Mouse (Mus musculus): Measurements from ENCODE around the gene Lims1. TPM values are rescaled to one million over a fixed set of nuclear protein-coding genes. Genes with fewer than 3 reads are reported as not detected.

Gene Lims1
- polyA plus RNA-seq, 1 experiment from 2014 or later: 163 TPM

- no peaks in the 10 kb centered on the region for H3K27me3 ChIP-seq (ENCODE audit: control insufficient read depth, insufficient read depth, low read length)
- H3K4me1 ChIP-seq (ENCODE audit: control insufficient read depth, insufficient read depth, low read length): no peaks in the 10 kb centered on the region
- H3K9ac ChIP-seq (ENCODE audit: low read length): no peak overlapping the region
- no peak overlapping the region for H3K27ac ChIP-seq (ENCODE audit: low read length)
- no peak for ATAC-seq (replicated peaks; ENCODE audit: extremely low read depth, insufficient read depth, low FRiP score)
- H3K4me3 ChIP-seq (ENCODE audit: low read length): no peak overlapping the region
- no peaks in the 10 kb centered on the region for H3K9me3 ChIP-seq (replicated peaks; ENCODE audit: control insufficient read depth, low read length)
- H3K4me2 ChIP-seq (ENCODE audit: low read depth, low read length): no peak overlapping the region
- peaks cover 86% of the 10 kb centered on the region for H3K36me3 ChIP-seq (ENCODE audit: control insufficient read depth, insufficient read depth)
These were observed 89.6 kb downstream of the Lims1 start for GRCm38 (mm10) chr10:58412852-58413251.

- Histone ChIP-seq H3K27ac (ENCODE audit: low read length) (no peak overlapping the region), H3K4me3 (ENCODE audit: low read length) (no peak overlapping the region), H3K4me1 (ENCODE audit: control insufficient read depth, insufficient read depth, low read length) (no peaks in the 10 kb centered on the region), H3K27me3 (ENCODE audit: control insufficient read depth, insufficient read depth, low read length) (no peaks in the 10 kb centered on the region), H3K36me3 (ENCODE audit: control insufficient read depth, insufficient read depth) (peaks cover 62% of the 10 kb centered on the region), H3K9ac (ENCODE audit: low read length) (no peak overlapping the region), H3K4me2 (ENCODE audit: low read depth, low read length) (no peak overlapping the region), H3K9me3 (replicated peaks; ENCODE audit: control insufficient read depth, low read length) (no peaks in the 10 kb centered on the region)
- 67% methylated on average over 3 of the region's 3 CpGs for WGBS
- ATAC-seq (replicated peaks; ENCODE audit: extremely low read depth, insufficient read depth, low FRiP score): 0 out of 2 replicates have a peak, but pooled peaks have one; percentile 37
These were observed 93.4 kb downstream of the Lims1 start for GRCm38 (mm10) chr10:58416702-58417101.

- Histone ChIP-seq H3K4me3 (ENCODE audit: low read length) (no peak overlapping the region), H3K27ac (ENCODE audit: low read length) (peak overlapping the region; percentile 10; the same call in 1 of the 2 replicates), H3K9me3 (replicated peaks; ENCODE audit: control insufficient read depth, low read length) (no peaks in the 10 kb centered on the region), H3K27me3 (ENCODE audit: control insufficient read depth, insufficient read depth, low read length) (no peaks in the 10 kb centered on the region), H3K9ac (ENCODE audit: low read length) (no peak overlapping the region), H3K4me2 (ENCODE audit: low read depth, low read length) (no peak overlapping the region), H3K36me3 (ENCODE audit: control insufficient read depth, insufficient read depth) (peaks cover 56% of the 10 kb centered on the region), H3K4me1 (ENCODE audit: control insufficient read depth, insufficient read depth, low read length) (no peaks in the 10 kb centered on the region)
- 84% methylated on average over 10 of the region's 10 CpGs for WGBS
- no peak for ATAC-seq (replicated peaks; ENCODE audit: extremely low read depth, insufficient read depth, low FRiP score)
These were observed 95.2 kb downstream of the Lims1 start for GRCm38 (mm10) chr10:58418290-58418971.

- H3K4me1 ChIP-seq (ENCODE audit: control insufficient read depth, insufficient read depth, low read length): no peaks in the 10 kb centered on the region
- H3K4me3 ChIP-seq (ENCODE audit: low read length): no peak overlapping the region
- no peak overlapping the region for H3K9ac ChIP-seq (ENCODE audit: low read length)
- no peak overlapping the region for H3K4me2 ChIP-seq (ENCODE audit: low read depth, low read length)
- no peaks in the 10 kb centered on the region for H3K9me3 ChIP-seq (replicated peaks; ENCODE audit: control insufficient read depth, low read length)
- H3K27ac ChIP-seq (ENCODE audit: low read length): no peak overlapping the region
- H3K27me3 ChIP-seq (ENCODE audit: control insufficient read depth, insufficient read depth, low read length): no peaks in the 10 kb centered on the region
- H3K36me3 ChIP-seq (ENCODE audit: control insufficient read depth, insufficient read depth): peaks cover 18% of the 10 kb centered on the region
- 95% methylated on average over 2 of the region's 2 CpGs for WGBS
- ATAC-seq (replicated peaks; ENCODE audit: extremely low read depth, insufficient read depth, low FRiP score): no peak
These were observed 104.7 kb downstream of the Lims1 start for GRCm38 (mm10) chr10:58427930-58428329.

GRCm38 (mm10) chr10:58445850-58446249, 122.6 kb downstream of the Lims1 start:
- WGBS: 12% methylated on average over 9 of the region's 9 CpGs
- peak overlapping the region; percentile 97 for H3K27ac ChIP-seq (ENCODE audit: low read length)
- no peaks in the 10 kb centered on the region for H3K27me3 ChIP-seq (ENCODE audit: control insufficient read depth, insufficient read depth, low read length)
- H3K4me2 ChIP-seq (ENCODE audit: low read depth, low read length): peak overlapping the region; percentile 69
- peak overlapping the region; percentile 98 for H3K4me3 ChIP-seq (ENCODE audit: low read length)
- no peaks in the 10 kb centered on the region for H3K36me3 ChIP-seq (ENCODE audit: control insufficient read depth, insufficient read depth)
- H3K4me1 ChIP-seq (ENCODE audit: control insufficient read depth, insufficient read depth, low read length): peaks cover 8% of the 10 kb centered on the region
- ATAC-seq (replicated peaks; ENCODE audit: extremely low read depth, insufficient read depth, low FRiP score): no peak; the same call in 1 of the 2 replicates
- no peaks in the 10 kb centered on the region for H3K9me3 ChIP-seq (replicated peaks; ENCODE audit: control insufficient read depth, low read length)
- H3K9ac ChIP-seq (ENCODE audit: low read length): peak overlapping the region; percentile 99

- H3K4me1 ChIP-seq (ENCODE audit: control insufficient read depth, insufficient read depth, low read length): peaks cover 8% of the 10 kb centered on the region
- no peaks in the 10 kb centered on the region for H3K36me3 ChIP-seq (ENCODE audit: control insufficient read depth, insufficient read depth)
- ATAC-seq (replicated peaks; ENCODE audit: extremely low read depth, insufficient read depth, low FRiP score): peak; percentile 97
- H3K27ac ChIP-seq (ENCODE audit: low read length): peak within 1 kb of the TSS; percentile 97
- peak within 1 kb of the TSS; percentile 98 for H3K4me3 ChIP-seq (ENCODE audit: low read length)
- peak within 1 kb of the TSS; percentile 99 for H3K9ac ChIP-seq (ENCODE audit: low read length)
- no peaks in the 10 kb centered on the region for H3K9me3 ChIP-seq (replicated peaks; ENCODE audit: control insufficient read depth, low read length)
- under 1% methylated on average over 85 of the region's 91 CpGs for WGBS
- H3K4me2 ChIP-seq (ENCODE audit: low read depth, low read length): peak within 1 kb of the TSS; percentile 73
- no peaks in the 10 kb centered on the region for H3K27me3 ChIP-seq (ENCODE audit: control insufficient read depth, insufficient read depth, low read length)
These were observed 123.4 kb downstream of the Lims1 start, which contains the start of gene Ranbp2 for GRCm38 (mm10) chr10:58446384-58447279. Ranbp2 (plus strand) TSS chr10:58446920.

GRCm38 (mm10) chr10:58447280-58447781, 124.1 kb downstream of the Lims1 start:
- ATAC-seq (replicated peaks; ENCODE audit: extremely low read depth, insufficient read depth, low FRiP score): peak; percentile 53
- Histone ChIP-seq H3K9me3 (replicated peaks; ENCODE audit: control insufficient read depth, low read length) (no peaks in the 10 kb centered on the region), H3K4me3 (ENCODE audit: low read length) (peak overlapping the region; percentile 98), H3K4me1 (ENCODE audit: control insufficient read depth, insufficient read depth, low read length) (peaks cover 8% of the 10 kb centered on the region), H3K27me3 (ENCODE audit: control insufficient read depth, insufficient read depth, low read length) (no peaks in the 10 kb centered on the region), H3K9ac (ENCODE audit: low read length) (peak overlapping the region; percentile 99), H3K27ac (ENCODE audit: low read length) (peak overlapping the region; percentile 97), H3K36me3 (ENCODE audit: control insufficient read depth, insufficient read depth) (peaks cover 2% of the 10 kb centered on the region; the same call in 1 of the 2 replicates), H3K4me2 (ENCODE audit: low read depth, low read length) (peak overlapping the region; percentile 73)
- WGBS: under 1% methylated on average over 31 of the region's 32 CpGs

GRCm38 (mm10) chr10:58451575-58451974, 128.3 kb downstream of the Lims1 start:
- Histone ChIP-seq H3K27ac (ENCODE audit: low read length) (no peak overlapping the region), H3K27me3 (ENCODE audit: control insufficient read depth, insufficient read depth, low read length) (no peaks in the 10 kb centered on the region), H3K4me3 (ENCODE audit: low read length) (no peak overlapping the region), H3K36me3 (ENCODE audit: control insufficient read depth, insufficient read depth) (peaks cover 24% of the 10 kb centered on the region), H3K4me1 (ENCODE audit: control insufficient read depth, insufficient read depth, low read length) (peaks cover 5% of the 10 kb centered on the region), H3K4me2 (ENCODE audit: low read depth, low read length) (no peak overlapping the region), H3K9ac (ENCODE audit: low read length) (no peak overlapping the region), H3K9me3 (replicated peaks; ENCODE audit: control insufficient read depth, low read length) (no peaks in the 10 kb centered on the region; the same call in 1 of the 2 replicates)
- ATAC-seq (replicated peaks; ENCODE audit: extremely low read depth, insufficient read depth, low FRiP score): no peak

GRCm38 (mm10) chr10:58452185-58452584, 128.9 kb downstream of the Lims1 start:
- Histone ChIP-seq H3K9me3 (replicated peaks; ENCODE audit: control insufficient read depth, low read length) (no peaks in the 10 kb centered on the region; the same call in 1 of the 2 replicates), H3K27ac (ENCODE audit: low read length) (no peak overlapping the region), H3K4me1 (ENCODE audit: control insufficient read depth, insufficient read depth, low read length) (peaks cover 5% of the 10 kb centered on the region), H3K36me3 (ENCODE audit: control insufficient read depth, insufficient read depth) (peaks cover 25% of the 10 kb centered on the region), H3K27me3 (ENCODE audit: control insufficient read depth, insufficient read depth, low read length) (no peaks in the 10 kb centered on the region), H3K4me3 (ENCODE audit: low read length) (no peak overlapping the region), H3K9ac (ENCODE audit: low read length) (no peak overlapping the region), H3K4me2 (ENCODE audit: low read depth, low read length) (no peak overlapping the region)
- no peak for ATAC-seq (replicated peaks; ENCODE audit: extremely low read depth, insufficient read depth, low FRiP score)
- 57% methylated on average over 1 of the region's 1 CpGs for WGBS

All from heart, embryonic 16.5 days (tissue).